Mouse (Mus musculus): Measurements from ENCODE around the gene Rtkn. TPM values are rescaled to one million over a fixed set of nuclear protein-coding genes. Genes with fewer than 3 reads are reported as not detected.

The Rtkn gene
- total RNA-seq (2014; rRNA removed; ENCODE audit: low replicate concordance) (40.0 and 45.9 TPM in 2 replicates), polyA plus RNA-seq (2015; fragmentation: Nextera tagmentation; extraction: Ambion mirVana) (12.5 and 13.0 TPM in 2 replicates)

DNA sequence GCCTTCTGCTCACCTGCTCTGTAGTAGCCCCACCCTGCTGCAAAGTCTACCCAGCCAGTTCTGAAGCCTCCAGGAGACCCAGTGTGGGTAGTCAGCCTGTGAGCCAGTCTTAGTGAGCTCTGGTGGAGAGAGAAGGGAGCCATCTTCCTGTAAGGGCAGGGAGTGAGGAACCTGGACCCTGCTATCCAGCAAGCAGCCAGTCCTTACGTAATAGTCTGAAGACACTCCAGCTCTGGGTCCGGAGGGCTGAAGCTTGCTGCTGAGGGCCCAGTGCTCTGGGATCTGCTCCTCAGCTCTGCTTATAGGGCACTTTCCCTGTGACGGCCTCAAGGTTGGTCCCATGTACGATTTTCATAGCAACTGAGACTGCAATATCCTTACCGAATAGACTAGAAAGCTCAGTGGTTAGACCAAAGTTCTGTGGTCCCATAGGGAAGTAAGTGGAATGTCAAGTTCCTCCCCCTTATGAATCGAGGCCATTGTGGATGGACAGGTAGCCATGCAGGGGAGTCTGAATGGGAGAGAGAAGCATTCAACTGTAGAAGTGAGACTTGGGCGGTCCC, at the start of gene Rtkn:
Gene Rtkn, plus strand, starts transcription at position 513 of the 563 bp plus-strand sequence.
- Histone ChIP-seq H3K36me3 (replicated peaks; ENCODE audit: control insufficient read depth, insufficient read depth, low read length) (no peaks in the 10 kb centered on the region), H3K4me1 (ENCODE audit: control insufficient read depth, insufficient read depth) (peaks cover 21% of the 10 kb centered on the region), H3K9ac (replicated peaks; ENCODE audit: low read depth, low read length) (peak within 1 kb of the TSS; percentile 83), H3K4me3 (ENCODE audit: low read depth, low read length) (peak within 1 kb of the TSS; percentile 57), H3K4me2 (ENCODE audit: low read depth, low read length) (peak within 1 kb of the TSS; percentile 73), H3K27me3 (ENCODE audit: control insufficient read depth, insufficient read depth, low read length) (no peaks in the 10 kb centered on the region), H3K27ac (ENCODE audit: low read depth) (peak within 1 kb of the TSS; percentile 99), H3K9me3 (replicated peaks; ENCODE audit: control insufficient read depth, low read length) (no peaks in the 10 kb centered on the region)
- DNase-seq (ENCODE audit: low spot score) (no peak), ATAC-seq (ENCODE audit: insufficient read depth, low read depth) (no peak)
- no peak for TF ChIP-seq CTCF (IDR thresholded peaks at IDR 0.05; ENCODE audit: low read depth)
- TF ChIP-seq EP300 (IDR thresholded peaks at IDR 0.05; ENCODE audit: low read depth): no peak
- 72% methylated on average over 7 of the region's 7 CpGs for WGBS

DNA sequence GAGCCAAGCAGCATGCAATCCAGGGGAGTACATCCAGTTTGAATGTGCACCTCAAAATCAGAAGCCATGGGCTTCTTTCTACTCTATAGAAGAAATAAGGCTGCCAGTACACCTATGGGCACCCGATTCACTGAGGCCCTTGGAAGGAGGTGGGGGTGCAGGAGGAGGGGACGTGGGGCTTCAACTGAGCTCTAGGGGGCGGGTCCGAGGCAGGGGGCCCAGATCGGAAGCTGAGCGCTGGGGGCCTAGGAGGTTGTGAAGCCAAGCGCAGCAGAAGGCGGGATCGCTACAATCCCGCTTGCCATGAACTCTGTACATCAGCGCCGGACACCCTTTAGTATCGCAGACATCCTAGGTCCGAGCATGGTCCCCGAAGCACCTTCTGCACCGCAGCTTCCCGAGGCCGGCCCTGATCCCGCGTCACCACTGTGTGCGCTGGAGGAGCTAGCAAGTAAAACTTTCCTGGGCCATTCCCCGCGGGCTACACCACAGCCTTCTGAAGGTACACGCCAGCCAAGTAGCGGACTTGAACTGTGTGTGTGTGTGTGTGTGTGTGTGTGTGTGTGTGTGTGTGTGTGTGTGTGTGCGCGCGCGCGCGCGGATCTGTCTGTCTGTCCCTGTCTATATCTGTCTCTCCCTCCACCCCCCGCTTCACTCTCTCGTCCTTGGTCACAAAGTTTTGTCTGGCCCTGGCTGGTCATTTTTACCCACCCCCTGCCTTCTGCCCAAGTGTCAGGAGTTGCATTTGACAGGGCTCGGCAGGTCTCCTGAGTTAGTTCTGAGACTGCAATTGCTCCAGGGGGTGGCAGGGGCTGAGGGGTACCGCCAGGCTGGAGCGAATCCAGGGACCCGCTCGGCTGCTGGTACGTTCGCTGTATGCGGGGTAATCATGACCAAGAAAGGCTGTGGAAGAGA, 48.9 kb upstream of the Rtkn start, which contains the start of gene Lbx2:
Gene Lbx2, plus strand, starts transcription at position 247 of the 915 bp plus-strand sequence.
- no peaks in the 10 kb centered on the region for H3K9me3 ChIP-seq (replicated peaks; ENCODE audit: control insufficient read depth, low read length)
- no peak within 1 kb of the TSS for H3K9ac ChIP-seq (replicated peaks; ENCODE audit: low read depth, low read length)
- ATAC-seq (ENCODE audit: insufficient read depth, low read depth): no peak
- no peak for TF ChIP-seq EP300 (IDR thresholded peaks at IDR 0.05; ENCODE audit: low read depth)
- TF ChIP-seq CTCF (IDR thresholded peaks at IDR 0.05; ENCODE audit: low read depth): no peak
- peak within 1 kb of the TSS; percentile 56 for H3K4me2 ChIP-seq (ENCODE audit: low read depth, low read length)
- H3K27ac ChIP-seq (ENCODE audit: low read depth): no peak within 1 kb of the TSS
- H3K4me1 ChIP-seq (ENCODE audit: control insufficient read depth, insufficient read depth): 0 out of 2 replicates have a peak, but pooled peaks cover 15% of the 10 kb centered on the region
- DNase-seq (ENCODE audit: low spot score): no peak
- peaks cover 72% of the 10 kb centered on the region for H3K27me3 ChIP-seq (ENCODE audit: control insufficient read depth, insufficient read depth, low read length)
- 0 out of 2 replicates have a peak, but pooled peaks cover 12% of the 10 kb centered on the region for H3K36me3 ChIP-seq (replicated peaks; ENCODE audit: control insufficient read depth, insufficient read depth, low read length)
- peak within 1 kb of the TSS; percentile 39 for H3K4me3 ChIP-seq (ENCODE audit: low read depth, low read length)
- WGBS: 5% methylated on average over 42 of the region's 42 CpGs

DNA sequence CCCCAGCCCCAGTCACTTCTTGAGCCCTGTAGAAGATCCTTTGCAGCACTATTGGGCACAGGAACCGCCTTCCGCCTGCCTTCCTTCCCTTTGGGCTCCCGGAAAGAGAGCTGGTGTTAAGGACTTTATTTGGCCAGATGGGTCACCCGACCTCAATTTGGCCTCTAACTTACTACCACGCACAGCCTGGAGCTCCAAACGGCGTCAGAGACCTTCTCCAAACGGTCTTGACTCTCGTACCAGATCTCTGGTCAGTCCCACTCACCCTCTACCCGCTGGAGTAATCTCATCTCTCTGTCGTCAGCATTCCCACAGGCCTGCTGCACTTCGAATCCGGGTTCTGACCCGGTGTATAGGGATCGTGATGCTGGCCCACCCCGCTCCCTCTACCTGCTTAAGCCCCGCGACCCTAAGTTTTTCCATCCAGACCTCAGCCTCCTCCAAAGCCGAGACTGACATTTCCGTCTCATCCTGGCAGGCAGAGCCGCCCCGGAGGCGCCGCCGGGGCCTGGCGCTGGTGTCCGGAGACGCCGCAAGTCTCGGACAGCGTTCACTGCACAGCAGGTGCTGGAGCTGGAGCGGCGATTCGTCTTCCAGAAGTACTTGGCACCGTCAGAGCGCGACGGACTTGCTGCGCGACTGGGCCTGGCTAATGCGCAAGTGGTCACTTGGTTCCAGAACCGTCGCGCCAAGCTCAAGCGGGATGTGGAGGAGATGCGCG, 47.9 kb upstream of the Rtkn start:
- Histone ChIP-seq H3K9ac (replicated peaks; ENCODE audit: low read depth, low read length) (peak overlapping the region; percentile 40; the same call in 1 of the 2 replicates), H3K4me1 (ENCODE audit: control insufficient read depth, insufficient read depth) (0 out of 2 replicates have a peak, but pooled peaks cover 15% of the 10 kb centered on the region), H3K36me3 (replicated peaks; ENCODE audit: control insufficient read depth, insufficient read depth, low read length) (0 out of 2 replicates have a peak, but pooled peaks cover 4% of the 10 kb centered on the region), H3K27me3 (ENCODE audit: control insufficient read depth, insufficient read depth, low read length) (peaks cover 71% of the 10 kb centered on the region), H3K9me3 (replicated peaks; ENCODE audit: control insufficient read depth, low read length) (no peaks in the 10 kb centered on the region), H3K27ac (ENCODE audit: low read depth) (no peak overlapping the region), H3K4me2 (ENCODE audit: low read depth, low read length) (peak overlapping the region; percentile 56), H3K4me3 (ENCODE audit: low read depth, low read length) (peak overlapping the region; percentile 39)
- WGBS: 3% methylated on average over 47 of the region's 47 CpGs
- DNase-seq (ENCODE audit: low spot score) (no peak), ATAC-seq (ENCODE audit: insufficient read depth, low read depth) (no peak)
- TF ChIP-seq EP300 (IDR thresholded peaks at IDR 0.05; ENCODE audit: low read depth): no peak
- no peak for TF ChIP-seq CTCF (IDR thresholded peaks at IDR 0.05; ENCODE audit: low read depth)

DNA sequence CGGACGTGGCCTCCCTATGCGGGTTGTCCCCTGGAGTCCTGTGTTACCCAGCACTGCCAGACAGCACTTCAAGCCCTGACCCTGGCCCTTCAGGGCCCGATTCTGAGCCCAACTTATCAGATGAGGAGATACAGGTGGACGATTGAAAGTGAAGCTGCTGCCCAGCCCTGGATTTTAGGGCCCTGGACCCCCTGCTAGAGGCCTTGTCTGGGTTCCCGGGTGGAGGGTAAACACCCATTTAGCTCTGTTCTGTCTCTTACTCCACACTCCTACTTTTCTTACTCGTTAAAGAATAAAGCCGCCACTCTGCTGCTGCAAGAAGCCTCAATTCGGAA, 47.4 kb upstream of the Rtkn start:
- 19% methylated on average over 9 of the region's 9 CpGs for WGBS
- Histone ChIP-seq H3K9ac (replicated peaks; ENCODE audit: low read depth, low read length) (peak overlapping the region; percentile 40; the same call in 1 of the 2 replicates), H3K9me3 (replicated peaks; ENCODE audit: control insufficient read depth, low read length) (no peaks in the 10 kb centered on the region), H3K36me3 (replicated peaks; ENCODE audit: control insufficient read depth, insufficient read depth, low read length) (no peaks in the 10 kb centered on the region), H3K27ac (ENCODE audit: low read depth) (no peak overlapping the region), H3K4me1 (ENCODE audit: control insufficient read depth, insufficient read depth) (0 out of 2 replicates have a peak, but pooled peaks cover 15% of the 10 kb centered on the region), H3K27me3 (ENCODE audit: control insufficient read depth, insufficient read depth, low read length) (peaks cover 66% of the 10 kb centered on the region), H3K4me3 (ENCODE audit: low read depth, low read length) (peak overlapping the region; percentile 39), H3K4me2 (ENCODE audit: low read depth, low read length) (peak overlapping the region; percentile 56)
- DNase-seq (ENCODE audit: low spot score): no peak
- no peak for TF ChIP-seq CTCF (IDR thresholded peaks at IDR 0.05; ENCODE audit: low read depth)
- TF ChIP-seq EP300 (IDR thresholded peaks at IDR 0.05; ENCODE audit: low read depth): no peak
- no peak for ATAC-seq (ENCODE audit: insufficient read depth, low read depth)

Data from heart, postnatal 0 days (tissue).